Mouse (Mus musculus) myocyte (in vitro differentiated cells): Measurements from ENCODE around the gene Snx3.

Experiments used
- CEBPB ChIP-seq: IDR thresholded peaks from 2 replicates; pipeline ENCODE4 v1.6.1; 2011; ENCODE audit warnings: mild to moderate bottlenecking, moderate library complexity; ENCODE audit not compliant: poor library complexity, insufficient read depth, severe bottlenecking
- E2F4 ChIP-seq: IDR thresholded peaks from one replicate; pipeline ENCODE4 v1.6.1; 2011; ENCODE audit warnings: mild to moderate bottlenecking, control low read depth, moderate library complexity; ENCODE audit not compliant: insufficient read depth
- MAX ChIP-seq: IDR thresholded peaks from one replicate; pipeline ENCODE4 v1.6.1; 2011; ENCODE audit warnings: low read depth, mild to moderate bottlenecking, control low read depth
- MYOD1 ChIP-seq, 3 experiments: IDR thresholded peaks; one replicate each; pipeline ENCODE4 v1.6.1; 2011; ENCODE audit warnings: control low read depth in 2 of 3, low read depth in 2 of 3, mild to moderate bottlenecking in 2 of 3, moderate library complexity in 1 of 3; ENCODE audit not compliant: insufficient read length in 2 of 3, control insufficient read depth in 1 of 3
- MYOG ChIP-seq, 3 experiments: IDR thresholded peaks; one replicate each; pipeline ENCODE4 v1.6.1; 2011; ENCODE audit warnings: control low read depth in 2 of 3, low read depth in 2 of 3, mild to moderate bottlenecking in 2 of 3; ENCODE audit not compliant: insufficient read length in 2 of 3, control insufficient read depth in 1 of 3, insufficient read depth in 1 of 3
- POLR2A ChIP-seq: IDR thresholded peaks from one replicate; pipeline ENCODE4 v1.6.1; 2011; ENCODE audit warnings: low read depth, mild to moderate bottlenecking, control low read depth, moderate library complexity; ENCODE audit not compliant: insufficient read length
- POLR2AphosphoS2 ChIP-seq: IDR thresholded peaks from one replicate; pipeline ENCODE4 v1.6.1; 2011; ENCODE audit warnings: low read depth, control low read depth; ENCODE audit not compliant: insufficient read length
- SRF ChIP-seq: IDR thresholded peaks from one replicate; pipeline ENCODE4 v1.6.1; 2011; ENCODE audit warnings: low read depth; ENCODE audit not compliant: control insufficient read depth, insufficient read length
- TCF12 ChIP-seq: IDR thresholded peaks from one replicate; pipeline ENCODE4 v1.6.1; 2011; ENCODE audit warnings: mild to moderate bottlenecking, control low read depth; ENCODE audit not compliant: poor library complexity, insufficient read depth, severe bottlenecking
- TCF3 ChIP-seq: IDR thresholded peaks from one replicate; pipeline ENCODE4 v1.6.1; 2011; ENCODE audit warnings: low read depth, control low read depth; ENCODE audit not compliant: insufficient read length
- USF1 ChIP-seq: IDR thresholded peaks from one replicate; pipeline ENCODE4 v1.6.1; 2011; ENCODE audit warnings: low read depth, mild to moderate bottlenecking, control low read depth, moderate library complexity

DNA sequence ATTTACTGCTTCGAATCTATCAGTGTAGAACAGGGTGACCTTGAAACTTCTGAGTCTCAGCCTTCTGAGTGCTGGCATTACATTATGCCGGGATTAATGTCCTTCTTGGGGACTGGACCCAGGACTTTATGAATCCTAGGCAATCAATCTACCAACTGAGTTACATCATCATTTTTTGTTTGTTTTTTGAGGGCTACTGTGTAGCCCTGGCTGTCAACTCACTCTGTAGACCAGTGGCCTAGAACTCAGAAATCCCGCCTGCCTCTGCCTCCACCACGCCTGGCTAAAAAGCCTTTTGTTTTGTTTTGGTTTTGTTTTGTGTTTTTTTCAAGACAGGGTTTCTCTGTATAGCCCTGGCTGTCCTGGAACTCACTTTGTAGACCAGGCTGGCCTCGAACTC is 669 bp upstream of the Snx3 start:
- TF ChIP-seq POLR2A: no peak
- TF ChIP-seq SRF: no peak
- no peak for TF ChIP-seq POLR2AphosphoS2
- no peak for TF ChIP-seq E2F4
- no peak for TF ChIP-seq MAX
- TF ChIP-seq MYOG (IDR thresholded peaks at IDR 0.05; ENCODE audit: control insufficient read depth in 1 of 3, insufficient read depth in 1 of 3, insufficient read length in 2 of 3, low read depth in 2 of 3): no peak
- no peak for TF ChIP-seq TCF3
- no peak for TF ChIP-seq TCF12
- TF ChIP-seq USF1: no peak
- no peak for TF ChIP-seq CEBPB
- TF ChIP-seq MYOD1 (IDR thresholded peaks at IDR 0.05; ENCODE audit: control insufficient read depth in 1 of 3, insufficient read length in 2 of 3, low read depth in 2 of 3): no peak
